Mouse (Mus musculus): Measurements from ENCODE around the gene Psmd9. TPM values are rescaled to one million over a fixed set of nuclear protein-coding genes. Genes with fewer than 3 reads are reported as not detected.

Psmd9 gene
- total and polyA plus RNA-seq, 2 experiments from 2014 or later: 37.4 to 79.4 TPM

DNA sequence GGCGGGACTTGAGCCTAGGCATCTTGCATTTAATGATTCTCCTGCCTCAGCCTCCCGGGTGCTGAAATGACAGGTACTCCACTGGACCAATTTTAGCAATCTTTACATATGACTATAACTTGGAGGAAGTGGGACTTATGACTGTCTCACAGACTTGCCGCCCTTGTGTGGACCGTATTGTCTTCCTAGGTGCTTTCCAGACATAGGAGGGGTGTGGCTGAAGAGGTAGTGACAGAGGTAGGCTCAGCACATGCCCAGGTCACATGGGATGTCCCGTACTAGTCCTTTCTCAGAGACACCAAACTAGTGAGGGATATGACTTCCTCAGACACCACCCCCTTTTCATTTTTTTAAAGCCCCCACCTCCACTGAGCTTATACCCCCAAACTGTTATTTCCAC lies 9.6 kb downstream of the Psmd9 start:
- Histone ChIP-seq H3K27me3 (ENCODE audit: insufficient read depth, low read length) (no peaks in the 10 kb centered on the region), H3K9ac (no peak overlapping the region), H3K9me3 (ENCODE audit: low read length) (no peaks in the 10 kb centered on the region), H3K4me1 (ENCODE audit: insufficient read depth) (no peaks in the 10 kb centered on the region), H3K4me2 (ENCODE audit: low read depth) (no peak overlapping the region), H3K27ac (ENCODE audit: low read depth, low read length) (no peak overlapping the region), H3K4me3 (ENCODE audit: low read depth, low read length) (no peak overlapping the region), H3K36me3 (ENCODE audit: insufficient read depth) (no peaks in the 10 kb centered on the region)
- ATAC-seq (no peak), DNase-seq (no peak)
- TF ChIP-seq CTCF (IDR thresholded peaks at IDR 0.05; ENCODE audit: low read depth): no peak
- WGBS: 91% methylated on average over 5 of the region's 5 CpGs

DNA sequence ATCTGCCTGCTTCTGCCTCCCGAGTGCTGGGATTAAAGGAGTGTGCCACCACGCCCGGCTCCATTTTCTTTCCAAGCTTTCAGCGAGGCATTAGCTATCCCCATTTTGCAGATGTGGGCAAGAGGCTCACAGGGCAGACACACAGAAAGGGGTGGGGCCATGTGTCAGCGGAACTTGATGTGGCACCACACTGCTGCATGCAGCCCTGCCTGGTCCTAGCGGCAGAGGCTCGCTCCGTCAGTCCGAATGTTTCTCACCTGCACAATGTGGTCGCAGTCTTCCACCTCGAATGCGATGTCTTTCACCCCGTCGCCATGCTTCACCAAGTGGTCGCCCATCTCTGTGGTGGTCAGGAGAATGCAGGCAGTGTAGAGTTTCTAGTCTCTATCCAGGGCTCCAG lies 11.2 kb downstream of the Psmd9 start:
- Histone ChIP-seq H3K27me3 (ENCODE audit: insufficient read depth, low read length) (no peaks in the 10 kb centered on the region), H3K4me2 (ENCODE audit: low read depth) (no peak overlapping the region), H3K27ac (ENCODE audit: low read depth, low read length) (no peak overlapping the region), H3K4me3 (ENCODE audit: low read depth, low read length) (no peak overlapping the region), H3K9ac (no peak overlapping the region), H3K36me3 (ENCODE audit: insufficient read depth) (no peaks in the 10 kb centered on the region), H3K9me3 (ENCODE audit: low read length) (no peaks in the 10 kb centered on the region), H3K4me1 (ENCODE audit: insufficient read depth) (no peaks in the 10 kb centered on the region)
- WGBS: 94% methylated on average over 15 of the region's 15 CpGs
- no peak for DNase-seq
- no peak for ATAC-seq
- TF ChIP-seq CTCF (IDR thresholded peaks at IDR 0.05; ENCODE audit: low read depth): no peak

DNA sequence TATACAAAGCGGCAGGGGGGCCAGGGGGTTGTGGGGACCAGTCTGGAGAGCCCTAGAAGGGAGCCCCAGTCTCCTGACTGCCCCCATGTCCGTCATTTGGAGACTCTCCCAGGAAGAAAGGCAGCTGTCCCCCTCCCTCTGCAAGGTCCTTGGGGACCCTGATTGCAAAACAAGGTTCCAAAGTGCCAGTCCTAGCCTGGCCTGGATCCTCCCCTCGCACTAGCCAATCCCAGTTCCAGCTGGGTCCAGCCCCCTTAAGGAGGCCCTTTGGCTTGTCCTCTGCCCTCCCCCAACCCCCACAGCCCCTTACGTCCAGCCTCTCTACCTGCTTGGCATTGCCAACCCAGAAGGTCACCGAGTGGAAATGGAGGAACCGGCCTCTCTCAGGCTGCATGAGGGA lies 12.3 kb downstream of the Psmd9 start:
- Histone ChIP-seq H3K4me3 (ENCODE audit: low read depth, low read length) (no peak overlapping the region), H3K4me2 (ENCODE audit: low read depth) (no peak overlapping the region), H3K27ac (ENCODE audit: low read depth, low read length) (no peak overlapping the region), H3K9me3 (ENCODE audit: low read length) (no peaks in the 10 kb centered on the region), H3K36me3 (ENCODE audit: insufficient read depth) (no peaks in the 10 kb centered on the region), H3K27me3 (ENCODE audit: insufficient read depth, low read length) (no peaks in the 10 kb centered on the region), H3K4me1 (ENCODE audit: insufficient read depth) (no peaks in the 10 kb centered on the region), H3K9ac (no peak overlapping the region)
- DNase-seq (no peak), ATAC-seq (no peak)
- 69% methylated on average over 6 of the region's 6 CpGs for whole genome bisulfite sequencing
- TF ChIP-seq CTCF (IDR thresholded peaks at IDR 0.05; ENCODE audit: low read depth): no peak

DNA sequence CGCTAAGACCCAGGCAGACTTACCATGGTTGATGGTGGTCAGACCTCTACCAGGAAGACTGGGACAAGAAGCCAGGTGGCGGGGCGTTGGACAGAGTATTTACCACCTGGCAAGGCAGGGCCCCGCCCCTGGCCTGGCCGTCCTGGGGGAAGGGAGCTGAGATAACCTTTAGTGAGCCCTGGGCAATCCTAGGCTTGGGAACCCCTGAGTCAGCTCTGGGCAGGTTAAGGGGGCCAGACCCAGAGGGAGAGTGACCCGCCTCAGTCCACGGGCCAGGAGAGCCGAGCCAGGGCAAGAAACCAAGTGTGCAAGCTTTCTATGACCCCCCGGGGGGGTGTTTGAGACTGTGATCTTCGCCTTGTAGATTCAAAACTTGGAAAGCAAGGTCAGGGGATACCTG lies 13.4 kb downstream of the Psmd9 start, which contains the start of gene Hpd:
Gene Hpd (minus strand): TSS at position 77 of the 400 bp plus-strand sequence.
- no peak within 1 kb of the TSS for H3K9ac ChIP-seq

DNA sequence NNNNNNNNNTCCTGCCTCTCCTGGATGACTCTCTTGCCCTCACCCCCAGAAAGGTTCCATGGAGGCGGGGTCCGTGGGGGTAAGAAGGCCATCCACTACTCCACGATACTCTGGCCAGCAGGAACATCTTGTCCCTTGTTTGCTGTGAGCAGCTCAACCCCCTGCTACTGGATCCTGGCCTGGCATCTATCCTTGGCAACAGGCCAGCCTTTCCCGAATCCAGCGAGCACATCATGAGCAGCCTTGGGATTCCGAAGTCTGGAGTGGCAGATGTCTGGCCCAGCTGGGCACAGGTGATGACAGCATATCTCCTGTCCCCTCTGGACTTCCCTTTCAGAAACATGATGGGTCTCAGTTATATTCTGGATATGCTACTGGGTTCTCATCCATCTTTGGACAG lies 16.8 kb downstream of the Psmd9 start:
- Histone ChIP-seq H3K36me3 (ENCODE audit: insufficient read depth) (no peaks in the 10 kb centered on the region), H3K9me3 (ENCODE audit: low read length) (no peaks in the 10 kb centered on the region), H3K27ac (ENCODE audit: low read depth, low read length) (no peak overlapping the region), H3K27me3 (ENCODE audit: insufficient read depth, low read length) (no peaks in the 10 kb centered on the region), H3K4me2 (ENCODE audit: low read depth) (no peak overlapping the region), H3K9ac (no peak overlapping the region), H3K4me3 (ENCODE audit: low read depth, low read length) (no peak overlapping the region), H3K4me1 (ENCODE audit: insufficient read depth) (no peaks in the 10 kb centered on the region)
- ATAC-seq (no peak), DNase-seq (no peak)
- WGBS: 56% methylated on average over 6 of the region's 6 CpGs
- no peak for TF ChIP-seq CTCF (IDR thresholded peaks at IDR 0.05; ENCODE audit: low read depth)

More for the DNA sequence above, 13.4 kb downstream of the Psmd9 start, which contains the start of gene Hpd:
- DNase-seq (no peak), ATAC-seq (no peak)
- no peak for TF ChIP-seq CTCF (IDR thresholded peaks at IDR 0.05; ENCODE audit: low read depth)
- no peaks in the 10 kb centered on the region for H3K27me3 ChIP-seq (ENCODE audit: insufficient read depth, low read length)
- H3K4me1 ChIP-seq (ENCODE audit: insufficient read depth): no peaks in the 10 kb centered on the region
- H3K9me3 ChIP-seq (ENCODE audit: low read length): no peaks in the 10 kb centered on the region
- H3K4me3 ChIP-seq (ENCODE audit: low read depth, low read length): no peak within 1 kb of the TSS
- H3K4me2 ChIP-seq (ENCODE audit: low read depth): no peak within 1 kb of the TSS
- no peak within 1 kb of the TSS for H3K27ac ChIP-seq (ENCODE audit: low read depth, low read length)
- WGBS: 87% methylated on average over 10 of the region's 10 CpGs
- H3K36me3 ChIP-seq (ENCODE audit: insufficient read depth): no peaks in the 10 kb centered on the region

DNA sequence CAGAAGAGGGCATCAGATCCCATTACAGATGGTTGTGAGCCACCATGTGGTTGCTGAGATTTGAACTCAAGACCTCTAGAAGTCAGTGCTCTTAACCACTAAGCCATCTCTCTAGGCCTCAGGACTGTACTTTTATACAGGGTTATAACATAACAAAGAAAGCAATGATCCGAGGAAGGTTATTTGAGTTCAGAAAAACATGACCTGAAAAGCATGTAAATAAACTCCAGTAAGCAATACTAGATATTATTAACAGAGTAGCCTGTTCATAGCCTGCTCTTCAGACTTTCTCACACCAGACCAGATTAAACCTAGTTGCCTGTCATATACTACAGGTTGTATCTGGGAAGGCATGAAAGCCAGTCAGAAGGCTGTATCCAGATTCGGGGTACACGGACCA lies 18.1 kb downstream of the Psmd9 start:
- Histone ChIP-seq H3K4me2 (ENCODE audit: low read depth) (no peak overlapping the region), H3K4me3 (ENCODE audit: low read depth, low read length) (no peak overlapping the region), H3K27me3 (ENCODE audit: insufficient read depth, low read length) (no peaks in the 10 kb centered on the region), H3K4me1 (ENCODE audit: insufficient read depth) (no peaks in the 10 kb centered on the region), H3K9me3 (ENCODE audit: low read length) (no peaks in the 10 kb centered on the region), H3K36me3 (ENCODE audit: insufficient read depth) (no peaks in the 10 kb centered on the region), H3K27ac (ENCODE audit: low read depth, low read length) (no peak overlapping the region), H3K9ac (no peak overlapping the region)
- 94% methylated on average over 3 of the region's 3 CpGs for WGBS
- ATAC-seq: no peak
- DNase-seq: no peak
- no peak for TF ChIP-seq CTCF (IDR thresholded peaks at IDR 0.05; ENCODE audit: low read depth)

DNA sequence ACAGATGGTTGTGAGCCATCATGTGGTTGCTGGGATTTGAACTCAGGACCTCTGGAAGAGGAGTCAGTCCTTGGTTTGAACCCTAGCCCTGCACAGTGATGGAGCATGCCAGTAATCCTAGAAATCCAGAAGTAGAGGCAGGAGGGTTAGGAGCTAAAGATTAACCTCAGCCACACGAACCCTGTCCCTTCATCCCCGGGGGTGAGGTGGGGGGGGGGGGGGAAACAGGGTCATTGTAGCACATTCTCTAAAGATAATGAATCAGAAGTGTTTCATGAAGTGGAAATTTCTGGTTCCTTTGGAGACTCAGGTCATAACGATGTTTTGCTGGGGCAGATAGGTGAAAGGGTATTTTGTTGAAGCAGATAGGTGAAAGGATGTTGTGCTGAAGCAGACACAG lies 21.7 kb downstream of the Psmd9 start:
- H3K36me3 ChIP-seq (ENCODE audit: insufficient read depth): no peaks in the 10 kb centered on the region
- no peak overlapping the region for H3K27ac ChIP-seq (ENCODE audit: low read depth, low read length)
- no peaks in the 10 kb centered on the region for H3K27me3 ChIP-seq (ENCODE audit: insufficient read depth, low read length)
- no peak overlapping the region for H3K9ac ChIP-seq
- ATAC-seq (no peak), DNase-seq (no peak)
- WGBS: 73% methylated on average over 3 of the region's 3 CpGs
- no peak overlapping the region for H3K4me2 ChIP-seq (ENCODE audit: low read depth)
- TF ChIP-seq CTCF (IDR thresholded peaks at IDR 0.05; ENCODE audit: low read depth): no peak
- H3K4me3 ChIP-seq (ENCODE audit: low read depth, low read length): no peak overlapping the region
- no peaks in the 10 kb centered on the region for H3K9me3 ChIP-seq (ENCODE audit: low read length)
- no peaks in the 10 kb centered on the region for H3K4me1 ChIP-seq (ENCODE audit: insufficient read depth)

DNA sequence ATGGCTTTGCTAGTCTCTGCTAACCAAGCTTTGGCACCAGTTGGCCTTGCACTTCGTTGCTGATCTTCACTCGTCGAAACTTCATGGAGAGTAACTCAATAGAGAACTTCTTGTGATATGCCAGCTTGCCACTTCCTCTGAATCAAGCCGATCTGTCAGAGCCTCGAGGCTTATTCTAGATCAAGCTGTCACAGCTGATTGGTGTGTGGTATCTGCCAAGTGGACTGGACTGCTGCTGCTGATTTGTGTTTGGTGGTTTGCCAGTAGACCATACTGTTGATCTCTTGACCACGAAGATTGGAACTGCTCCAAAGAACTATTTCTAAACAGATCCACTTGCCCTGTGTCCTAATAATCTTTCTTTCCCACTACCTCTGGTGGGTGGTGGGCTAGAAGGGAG lies 22.2 kb downstream of the Psmd9 start:
- Histone ChIP-seq H3K9me3 (ENCODE audit: low read length) (no peaks in the 10 kb centered on the region), H3K36me3 (ENCODE audit: insufficient read depth) (no peaks in the 10 kb centered on the region), H3K4me2 (ENCODE audit: low read depth) (no peak overlapping the region), H3K27ac (ENCODE audit: low read depth, low read length) (no peak overlapping the region), H3K4me3 (ENCODE audit: low read depth, low read length) (no peak overlapping the region), H3K9ac (no peak overlapping the region), H3K4me1 (ENCODE audit: insufficient read depth) (no peaks in the 10 kb centered on the region), H3K27me3 (ENCODE audit: insufficient read depth, low read length) (no peaks in the 10 kb centered on the region)
- DNase-seq (no peak), ATAC-seq (no peak)
- no peak for TF ChIP-seq CTCF (IDR thresholded peaks at IDR 0.05; ENCODE audit: low read depth)
- WGBS: 65% methylated on average over 6 of the region's 6 CpGs
